Mouse (Mus musculus): ENCODE measurements around the gene Adamts12. TPM values are rescaled to one million over a fixed set of nuclear protein-coding genes. Genes with fewer than 3 reads are reported as not detected.

Adamts12 gene
- polyA plus RNA-seq, 1 experiment from 2014 or later = 4.8 TPM

- Histone ChIP-seq H3K9ac (no peak overlapping the region), H3K27me3 (no peaks in the 10 kb centered on the region), H3K27ac (no peak overlapping the region), H3K4me3 (no peak overlapping the region), H3K9me3 (no peaks in the 10 kb centered on the region), H3K4me2 (replicated peaks) (no peak overlapping the region), H3K4me1 (no peaks in the 10 kb centered on the region), H3K36me3 (no peaks in the 10 kb centered on the region)
- 72% methylated on average over 1 of the region's 1 CpGs for WGBS
- no peak for ATAC-seq (ENCODE audit: low FRiP score, low read depth)
These were observed 181.8 kb downstream of the Adamts12 start for GRCm38 (mm10) chr15:11246402-11246801.

- 90% methylated on average over 6 of the region's 6 CpGs for WGBS
- H3K27ac ChIP-seq = no peak overlapping the region
- H3K36me3 ChIP-seq = no peaks in the 10 kb centered on the region; the same call in 1 of the 2 replicates
- no peak overlapping the region for H3K9ac ChIP-seq
- H3K9me3 ChIP-seq = no peaks in the 10 kb centered on the region
- ATAC-seq (ENCODE audit: low FRiP score, low read depth) = no peak
- H3K27me3 ChIP-seq = no peaks in the 10 kb centered on the region
- no peak overlapping the region for H3K4me3 ChIP-seq
- no peak overlapping the region for H3K4me2 ChIP-seq (replicated peaks)
- no peaks in the 10 kb centered on the region for H3K4me1 ChIP-seq
These were observed 214.9 kb downstream of the Adamts12 start for GRCm38 (mm10) chr15:11279273-11280080.

DNA sequence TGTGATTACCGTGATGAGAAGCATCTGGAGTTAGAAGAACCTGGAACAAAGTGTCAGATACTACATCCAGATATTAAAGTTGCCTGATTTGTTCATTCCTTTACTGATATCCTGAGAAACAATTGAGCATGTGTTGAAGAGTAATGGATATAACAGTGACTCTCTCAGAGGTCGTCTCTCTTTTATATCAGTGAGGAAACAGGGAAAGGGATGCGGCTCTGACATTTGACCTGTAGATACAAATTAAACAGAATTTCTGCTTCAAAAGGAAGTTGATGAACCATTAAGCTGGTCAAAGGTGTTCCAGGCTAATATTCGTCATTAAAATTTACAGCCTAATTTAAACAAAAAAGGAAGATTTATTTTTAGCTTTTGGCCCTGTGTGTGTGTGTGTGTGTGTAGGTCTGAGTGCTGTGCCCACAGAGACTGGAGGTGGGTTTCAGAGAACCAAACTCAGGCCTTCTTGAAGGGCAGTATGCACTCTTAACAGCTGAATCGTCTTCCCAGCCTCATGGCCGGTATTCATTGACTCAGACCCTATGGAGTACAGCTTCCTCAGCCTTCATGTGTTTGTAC, 216.2 kb downstream of the Adamts12 start:
- Histone ChIP-seq H3K27me3 (no peaks in the 10 kb centered on the region), H3K4me1 (no peaks in the 10 kb centered on the region), H3K9ac (no peak overlapping the region), H3K4me2 (replicated peaks) (no peak overlapping the region), H3K27ac (no peak overlapping the region), H3K4me3 (no peak overlapping the region), H3K9me3 (no peaks in the 10 kb centered on the region), H3K36me3 (no peaks in the 10 kb centered on the region; the same call in 1 of the 2 replicates)
- no peak for ATAC-seq (ENCODE audit: low FRiP score, low read depth)
- WGBS = 45% methylated on average over 6 of the region's 6 CpGs

DNA sequence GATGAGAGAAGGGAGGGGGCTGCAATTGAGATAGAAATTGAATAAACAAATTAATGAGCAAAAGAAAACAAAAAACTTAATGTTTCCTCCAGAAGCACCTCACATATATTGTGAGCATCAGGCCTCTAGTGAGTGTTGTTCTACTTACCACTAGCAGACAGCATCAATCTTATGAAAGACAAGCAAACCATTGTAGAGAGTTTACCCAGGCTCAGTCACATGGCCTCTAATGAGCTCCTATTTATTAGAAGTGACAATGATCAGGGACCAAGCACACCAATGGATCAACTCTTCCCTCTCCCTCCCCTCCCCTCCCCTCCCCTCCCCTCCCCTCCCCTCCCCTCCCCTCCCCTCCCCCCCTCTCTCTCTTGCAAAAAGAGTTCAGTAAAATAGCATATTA, 218.6 kb downstream of the Adamts12 start:
- no peak overlapping the region for H3K27ac ChIP-seq
- no peaks in the 10 kb centered on the region for H3K36me3 ChIP-seq
- H3K27me3 ChIP-seq = no peaks in the 10 kb centered on the region
- no peak overlapping the region for H3K4me3 ChIP-seq
- no peak overlapping the region for H3K9ac ChIP-seq
- no peak overlapping the region for H3K4me2 ChIP-seq (replicated peaks)
- no peaks in the 10 kb centered on the region for H3K9me3 ChIP-seq
- ATAC-seq (ENCODE audit: low FRiP score, low read depth) = no peak
- peaks cover 5% of the 10 kb centered on the region; the same call in 1 of the 2 replicates for H3K4me1 ChIP-seq

DNA sequence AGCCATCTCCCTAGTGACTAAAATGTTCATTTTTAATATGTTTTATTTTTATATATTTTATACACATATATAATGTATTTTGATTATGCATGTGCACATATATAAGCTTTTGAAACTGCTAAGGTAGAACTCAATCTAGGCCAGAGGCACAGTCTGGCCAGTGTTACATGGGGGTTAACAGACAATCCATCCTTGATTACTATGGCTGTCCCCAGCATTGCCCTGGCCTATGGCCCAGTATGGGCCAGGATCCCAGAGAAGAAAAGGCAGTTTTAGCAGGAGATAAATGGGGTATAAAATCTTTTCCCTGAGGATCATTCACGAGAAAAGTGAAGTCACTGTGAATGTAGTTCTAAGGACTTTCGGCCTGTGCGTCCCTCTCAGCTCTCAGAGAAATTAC, 223.2 kb downstream of the Adamts12 start:
- H3K4me2 ChIP-seq (replicated peaks) = no peak overlapping the region
- WGBS = 77% methylated on average over 3 of the region's 3 CpGs
- H3K36me3 ChIP-seq = no peaks in the 10 kb centered on the region
- H3K4me3 ChIP-seq = no peak overlapping the region
- ATAC-seq (ENCODE audit: low FRiP score, low read depth) = no peak
- H3K4me1 ChIP-seq = peaks cover 5% of the 10 kb centered on the region; the same call in 1 of the 2 replicates
- H3K27me3 ChIP-seq = no peaks in the 10 kb centered on the region
- no peak overlapping the region for H3K27ac ChIP-seq
- no peaks in the 10 kb centered on the region for H3K9me3 ChIP-seq
- no peak overlapping the region for H3K9ac ChIP-seq

GRCm38 (mm10) chr15:11292246-11292645, 227.7 kb downstream of the Adamts12 start:
- WGBS = 83% methylated on average over 5 of the region's 5 CpGs
- Histone ChIP-seq H3K9me3 (no peaks in the 10 kb centered on the region), H3K27ac (no peak overlapping the region), H3K27me3 (no peaks in the 10 kb centered on the region), H3K4me1 (peaks cover 6% of the 10 kb centered on the region; the same call in 1 of the 2 replicates), H3K4me2 (replicated peaks) (no peak overlapping the region), H3K4me3 (no peak overlapping the region), H3K36me3 (no peaks in the 10 kb centered on the region), H3K9ac (no peak overlapping the region)
- no peak for ATAC-seq (ENCODE audit: low FRiP score, low read depth)

DNA sequence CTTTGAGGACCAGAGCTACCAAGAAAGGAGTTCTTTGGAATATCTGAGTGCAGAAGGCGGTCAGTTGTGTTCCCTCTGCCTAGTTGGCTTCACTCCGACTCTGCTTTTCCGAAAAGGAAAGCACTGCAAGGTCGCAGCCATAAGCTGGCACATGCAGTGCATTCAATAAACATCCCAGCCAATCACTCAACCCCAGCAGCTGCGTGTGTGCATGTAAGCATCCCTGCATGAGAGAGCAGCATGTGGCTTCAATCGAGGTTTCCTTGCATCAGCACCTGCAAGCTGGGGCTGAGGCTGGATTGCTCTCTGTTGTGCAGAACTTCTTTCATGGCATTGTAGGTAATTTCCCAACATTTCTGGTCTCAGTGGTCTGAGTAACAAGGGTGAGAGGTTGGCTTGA, 230.4 kb downstream of the Adamts12 start:
- ATAC-seq (ENCODE audit: low FRiP score, low read depth) = no peak
- no peaks in the 10 kb centered on the region for H3K9me3 ChIP-seq

GRCm38 (mm10) chr15:11297960-11298359, 233.4 kb downstream of the Adamts12 start:
- Histone ChIP-seq H3K4me2 (replicated peaks) (no peak overlapping the region), H3K27ac (no peak overlapping the region), H3K4me3 (no peak overlapping the region), H3K4me1 (peaks cover 5% of the 10 kb centered on the region; the same call in 1 of the 2 replicates), H3K9ac (no peak overlapping the region), H3K9me3 (no peaks in the 10 kb centered on the region), H3K27me3 (no peaks in the 10 kb centered on the region), H3K36me3 (no peaks in the 10 kb centered on the region)
- WGBS = 78% methylated on average over 4 of the region's 4 CpGs
- no peak for ATAC-seq (ENCODE audit: low FRiP score, low read depth)

More for the DNA sequence above, 230.4 kb downstream of the Adamts12 start:
- H3K27ac ChIP-seq = no peak overlapping the region
- no peak overlapping the region for H3K4me2 ChIP-seq (replicated peaks)
- no peaks in the 10 kb centered on the region for H3K27me3 ChIP-seq
- H3K4me3 ChIP-seq = no peak overlapping the region
- peaks cover 5% of the 10 kb centered on the region; the same call in 1 of the 2 replicates for H3K4me1 ChIP-seq
- WGBS = 45% methylated on average over 6 of the region's 6 CpGs
- H3K36me3 ChIP-seq = no peaks in the 10 kb centered on the region
- no peak overlapping the region for H3K9ac ChIP-seq

DNA sequence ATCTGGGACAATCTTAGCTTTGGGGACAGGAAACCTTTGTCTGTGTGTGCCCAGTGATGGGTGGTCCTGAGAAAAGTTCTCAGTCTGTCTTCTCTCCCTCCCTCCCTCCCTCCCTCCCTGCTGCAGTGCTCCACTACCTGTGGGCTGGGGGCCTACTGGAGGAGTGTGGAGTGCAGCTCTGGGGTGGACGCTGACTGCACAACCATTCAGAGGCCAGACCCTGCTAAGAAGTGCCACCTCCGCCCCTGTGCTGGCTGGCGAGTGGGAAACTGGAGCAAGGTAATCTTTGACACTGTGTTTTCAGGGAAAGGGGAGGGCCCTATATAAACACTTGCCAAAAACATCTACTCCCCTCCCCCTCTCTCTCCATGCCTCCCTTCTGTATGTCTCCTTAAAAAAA, 252.5 kb downstream of the Adamts12 start:
- 46% methylated on average over 3 of the region's 3 CpGs for WGBS
- Histone ChIP-seq H3K9ac (no peak overlapping the region), H3K4me3 (no peak overlapping the region), H3K4me1 (0 out of 2 replicates have a peak, but pooled peaks cover 2% of the 10 kb centered on the region), H3K4me2 (replicated peaks) (no peak overlapping the region), H3K9me3 (no peaks in the 10 kb centered on the region), H3K27me3 (no peaks in the 10 kb centered on the region), H3K36me3 (no peaks in the 10 kb centered on the region), H3K27ac (no peak overlapping the region)
- ATAC-seq (ENCODE audit: low FRiP score, low read depth) = no peak

DNA sequence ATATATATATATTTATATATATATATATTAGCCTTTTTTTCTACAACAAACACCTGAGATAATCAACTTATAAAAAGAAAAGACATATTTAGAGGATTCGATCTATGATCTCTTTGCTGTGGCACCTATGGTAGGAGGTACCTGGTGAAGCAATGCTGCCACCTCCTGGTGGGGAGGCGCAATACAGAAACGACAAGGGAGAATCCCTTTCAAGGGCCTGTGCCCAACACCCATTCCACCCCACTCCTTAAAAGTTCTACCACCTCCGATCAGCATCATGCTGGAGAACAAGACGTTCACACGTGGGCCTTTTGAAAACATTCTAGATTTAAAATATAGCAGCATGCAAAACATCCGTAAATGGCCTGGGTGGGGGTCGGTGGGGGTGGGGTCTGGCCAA, 255.9 kb downstream of the Adamts12 start:
- H3K4me1 ChIP-seq = 0 out of 2 replicates have a peak, but pooled peaks cover 2% of the 10 kb centered on the region
- H3K27ac ChIP-seq = no peak overlapping the region
- ATAC-seq (ENCODE audit: low FRiP score, low read depth) = no peak
- no peak overlapping the region for H3K4me3 ChIP-seq
- no peaks in the 10 kb centered on the region for H3K27me3 ChIP-seq
- no peaks in the 10 kb centered on the region for H3K9me3 ChIP-seq
- H3K9ac ChIP-seq = no peak overlapping the region
- no peak overlapping the region for H3K4me2 ChIP-seq (replicated peaks)
- H3K36me3 ChIP-seq = no peaks in the 10 kb centered on the region
- 27% methylated on average over 8 of the region's 8 CpGs for WGBS

- H3K9me3 ChIP-seq = no peaks in the 10 kb centered on the region
- H3K36me3 ChIP-seq = no peaks in the 10 kb centered on the region
- H3K4me2 ChIP-seq (replicated peaks) = no peak overlapping the region
- H3K4me3 ChIP-seq = no peak overlapping the region
- 83% methylated on average over 7 of the region's 7 CpGs for WGBS
- H3K4me1 ChIP-seq = no peaks in the 10 kb centered on the region
- H3K9ac ChIP-seq = no peak overlapping the region
- H3K27ac ChIP-seq = no peak overlapping the region
- H3K27me3 ChIP-seq = no peaks in the 10 kb centered on the region
- ATAC-seq (ENCODE audit: low FRiP score, low read depth) = no peak
These were observed 275.0 kb downstream of the Adamts12 start for GRCm38 (mm10) chr15:11339467-11340180.

GRCm38 (mm10) chr15:11355865-11356264, 291.3 kb downstream of the Adamts12 start:
- H3K27me3 ChIP-seq = no peaks in the 10 kb centered on the region
- H3K36me3 ChIP-seq = no peaks in the 10 kb centered on the region
- no peak overlapping the region for H3K4me3 ChIP-seq
- no peak for ATAC-seq (ENCODE audit: low FRiP score, low read depth)
- no peak overlapping the region for H3K4me2 ChIP-seq (replicated peaks)
- 31% methylated on average over 3 of the region's 3 CpGs for WGBS
- no peak overlapping the region for H3K27ac ChIP-seq
- H3K4me1 ChIP-seq = no peaks in the 10 kb centered on the region
- no peaks in the 10 kb centered on the region for H3K9me3 ChIP-seq
- H3K9ac ChIP-seq = no peak overlapping the region
